Mouse (Mus musculus): ENCODE measurements around the gene Ptpn4.

DNA sequence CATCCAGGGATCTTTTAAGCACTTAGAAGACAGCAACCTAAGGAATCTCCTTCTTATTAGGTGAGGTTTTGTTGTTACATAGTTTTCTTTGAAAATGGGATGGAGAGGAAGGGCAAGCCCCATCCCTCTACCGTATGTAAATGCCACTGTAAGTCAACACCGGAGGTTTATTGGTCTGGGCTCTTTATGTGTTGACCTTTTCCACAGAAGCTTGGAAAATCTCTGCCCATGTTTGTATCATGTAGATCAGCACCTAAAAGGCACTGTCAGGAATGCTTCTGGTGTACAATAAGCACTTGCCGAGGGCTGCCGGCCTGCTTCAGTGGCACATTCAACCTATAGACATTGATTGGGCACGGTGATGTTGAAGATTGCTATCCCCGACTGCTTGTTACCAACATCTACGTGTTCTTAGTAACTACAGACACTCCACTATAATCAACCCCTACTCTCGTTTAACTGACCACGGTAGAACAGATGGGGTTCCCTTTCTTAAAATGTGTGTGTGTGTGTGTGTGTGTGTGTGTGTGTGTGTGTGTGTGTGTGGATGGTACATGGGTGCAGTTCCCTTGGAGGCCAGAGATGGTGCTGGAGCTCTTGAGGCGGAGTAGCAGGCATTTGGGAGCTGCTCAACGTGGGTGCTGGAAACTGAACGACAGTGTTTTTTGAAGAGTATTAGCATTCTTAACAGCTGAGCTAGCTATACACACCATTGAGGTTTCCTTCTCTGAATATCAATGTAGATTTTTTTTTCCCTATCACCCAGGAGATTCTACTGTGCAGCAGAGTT is 11.9 kb upstream of the Ptpn4 start:
- TF ChIP-seq POLR2A (IDR thresholded peaks at IDR 0.05; ENCODE audit: control insufficient read depth in 1 of 2, insufficient read depth in 1 of 2, low read depth in 1 of 2, low read length in 2 of 2, poor library complexity in 1 of 2) (no peak), EP300 (IDR thresholded peaks at IDR 0.05; ENCODE audit: low read depth in 1 of 2, low read length in 2 of 2) (no peak), MAZ (IDR thresholded peaks at IDR 0.05; ENCODE audit: low read depth, low read length) (no peak), ZMIZ1 (IDR thresholded peaks at IDR 0.05; ENCODE audit: low read depth, low read length) (no peak), SMC3 (IDR thresholded peaks at IDR 0.05; ENCODE audit: low read depth, low read length) (no peak), CTCF (IDR thresholded peaks at IDR 0.05 in 2 of 3, conservative IDR thresholded peaks at IDR 0.05 in 1 of 3; ENCODE audit: control insufficient read depth in 1 of 3, insufficient read depth in 1 of 3, low read depth in 2 of 3, low read length in 3 of 3, poor library complexity in 1 of 3, severe bottlenecking in 1 of 3) (no peak), ZKSCAN1 (IDR thresholded peaks at IDR 0.05; ENCODE audit: low read depth, low read length) (no peak), GATA1 (IDR thresholded peaks at IDR 0.05; ENCODE audit: low read depth, low read length) (no peak), HCFC1 (IDR thresholded peaks at IDR 0.05; ENCODE audit: low read depth, low read length) (no peak)

All from MEL (cell line).